Mouse (Mus musculus) 416B (cell line): ENCODE results near the gene Nanos1.

ENCODE experiments used
- DNase-seq: peaks from one replicate; pipeline ENCODE4 v3.0.0; 2011; ENCODE audit warnings: low read depth

Gene Nanos1

GRCm38 (mm10) chr19:60788214-60788960 is 32.6 kb downstream of the Nanos1 start:
- peak; percentile 33 for DNase-seq

- DNase-seq = peak; percentile 36
Observed at GRCm38 (mm10) chr19:60789452-60789851, 33.7 kb downstream of the Nanos1 start.

- peak; percentile 56 for DNase-seq
Observed at GRCm38 (mm10) chr19:60789919-60790506, 34.2 kb downstream of the Nanos1 start.

- peak; percentile 93 for DNase-seq
Observed at GRCm38 (mm10) chr19:60790551-60791161, 34.9 kb downstream of the Nanos1 start, which contains the start of gene Eif3a. Gene Eif3a (minus strand): TSS chr19:60790658.

- no peak for DNase-seq
Observed at GRCm38 (mm10) chr19:60791164-60791563, 35.4 kb downstream of the Nanos1 start.

GRCm38 (mm10) chr19:60793170-60793707 is 37.5 kb downstream of the Nanos1 start:
- DNase-seq = no peak

GRCm38 (mm10) chr19:60795244-60795643 is 39.5 kb downstream of the Nanos1 start:
- peak; percentile 81 for DNase-seq

- DNase-seq = no peak
Observed at GRCm38 (mm10) chr19:60797415-60797814, 41.6 kb downstream of the Nanos1 start.

GRCm38 (mm10) chr19:60799867-60800569 is 44.2 kb downstream of the Nanos1 start:
- DNase-seq = peak; percentile 36

GRCm38 (mm10) chr19:60804903-60805302 is 49.1 kb downstream of the Nanos1 start:
- no peak for DNase-seq
